Mouse (Mus musculus): ENCODE results near the gene Kirrel3.

DNA sequence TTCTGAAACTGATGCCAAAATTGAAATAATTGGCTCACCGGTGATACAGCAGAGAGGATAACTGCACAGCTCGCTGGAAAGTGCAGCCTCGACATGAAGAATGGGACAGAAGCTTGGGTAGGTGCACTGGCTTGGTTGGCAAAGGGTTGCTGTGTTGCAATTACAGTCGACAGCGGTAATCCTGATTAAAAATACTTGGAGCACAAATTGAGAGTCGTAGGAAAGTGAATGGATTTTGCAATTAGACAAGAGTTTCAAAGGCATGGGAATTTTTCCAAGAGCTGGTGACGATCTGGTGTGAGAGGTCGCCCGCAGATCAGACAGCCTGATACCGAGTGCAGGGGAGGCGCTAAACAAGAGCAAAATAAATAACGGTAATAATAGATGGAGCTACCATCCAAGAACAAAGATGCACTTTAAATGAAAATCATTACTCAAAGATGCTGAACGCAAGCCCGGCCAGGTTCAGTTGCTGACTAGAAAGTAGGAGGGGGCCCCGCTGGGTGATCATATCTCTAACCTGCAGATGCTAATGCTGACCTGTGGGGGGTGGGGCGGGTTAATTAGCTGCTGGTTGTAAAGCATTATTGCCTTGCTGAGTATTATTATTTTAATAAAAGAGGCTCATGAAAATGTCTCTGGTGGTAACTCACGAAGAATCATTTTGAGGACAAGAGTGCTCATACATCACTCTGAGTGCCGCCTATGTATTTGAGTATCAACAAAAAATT, 338.8 kb downstream of the Kirrel3 start:
- no peak for TF ChIP-seq GATA1 (IDR thresholded peaks at IDR 0.05; ENCODE audit: low read length)
- TF ChIP-seq TAL1 (IDR thresholded peaks at IDR 0.05; ENCODE audit: low read length) = no peak
